Mouse (Mus musculus) stomach, embryonic 16.5 days (tissue): Measurements from ENCODE around the gene Depp1. TPM values are rescaled to one million over a fixed set of nuclear protein-coding genes. Genes with fewer than 3 reads are reported as not detected.
"Not testable (repeated sequence)": the region's sequence is repeated elsewhere in the genome, so short reads cannot be mapped to it uniquely, and the experiment has no call there.

ENCODE experiments used
- ATAC-seq: fragments of 200-750 bp; cut with Nextera tagmentation; 2 replicates; pipeline ENCODE4 v1.8.0; 2017; ENCODE audit warnings: moderate number of reproducible peaks, moderate TSS enrichment; ENCODE audit not compliant: insufficient read depth, low FRiP score
- H3K27ac ChIP-seq: fragments of 300-500 bp; sonication (generic); 2 replicates; pipeline ENCODE4 v1.5.1; 2014; ENCODE audit warnings: low read length
- H3K27me3 ChIP-seq: fragments of 300-500 bp; sonication (generic); 2 replicates; pipeline ENCODE4 v1.6.1; 2014; ENCODE audit warnings: low read length, control low read depth, mixed read lengths; ENCODE audit not compliant: control insufficient read depth, insufficient read depth
- H3K36me3 ChIP-seq: fragments of 300-500 bp; sonication (generic); 2 replicates; pipeline ENCODE4 v1.6.1; 2014; ENCODE audit warnings: low read length; ENCODE audit not compliant: control insufficient read depth, insufficient read depth
- H3K4me1 ChIP-seq: fragments of 300-500 bp; sonication (generic); 2 replicates; pipeline ENCODE4 v1.6.1; 2014; ENCODE audit warnings: low read length, control low read depth, mixed read lengths; ENCODE audit not compliant: control insufficient read depth, insufficient read depth
- H3K4me2 ChIP-seq: fragments of 300-500 bp; sonication (generic); 2 replicates; pipeline ENCODE4 v1.6.1; 2014; ENCODE audit warnings: low read depth, low read length, mixed read lengths
- H3K4me3 ChIP-seq: fragments of 300-500 bp; sonication (generic); replicated peaks from 2 replicates; pipeline ENCODE4 v1.5.1; 2014; ENCODE audit warnings: mild to moderate bottlenecking, low read length
- H3K9ac ChIP-seq: fragments of 300-500 bp; sonication (generic); 2 replicates; pipeline ENCODE4 v1.6.1; 2014; ENCODE audit warnings: low read length
- H3K9me3 ChIP-seq: fragments of 300-500 bp; sonication (generic); replicated peaks from 2 replicates; pipeline ENCODE4 v1.6.1; 2016; ENCODE audit warnings: low read length, control low read depth; ENCODE audit not compliant: control insufficient read depth
- WGBS: fragments of 180-500 bp; shearing (Covaris S2); extraction: QIAGEN DNeasy Blood & Tissue Kit; methylation state at CpG from one replicate; pipeline ENCODE4 v1.1.7; 2014; 5-methylcytosine and 5-hydroxymethylcytosine counted together
- polyA plus RNA-seq: library from polyadenylated mRNA; unstranded; fragments of >200 nt; fragmentation: Nextera tagmentation; extraction: Ambion mirVana; gene quantifications from 2 replicates; pipeline ENCODE4 v1.2.1, GENCODE M21; 2015

Gene Depp1
- 30.6 and 40.4 TPM in 2 replicates for polyA plus RNA-seq

DNA sequence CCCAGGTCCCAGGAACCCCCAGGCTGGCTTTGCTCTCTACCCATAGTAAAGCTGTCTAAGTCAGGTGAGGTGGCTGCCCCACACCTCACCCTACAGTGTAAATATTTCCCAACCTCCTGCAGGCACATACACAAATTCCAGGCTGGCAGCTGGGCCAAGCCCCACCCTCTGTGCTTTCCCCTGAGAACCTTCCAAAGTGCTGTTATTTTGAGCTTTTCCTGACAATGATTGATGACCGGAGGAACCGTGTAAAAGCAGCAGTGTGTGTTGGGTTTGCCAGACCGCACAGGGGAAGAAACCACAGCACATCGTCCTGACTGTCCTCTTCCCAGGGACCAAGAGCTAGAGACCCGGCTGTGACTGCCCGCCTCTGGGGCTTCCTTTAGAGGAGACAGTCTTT lies at the start of gene Depp1:
Depp1 (plus strand) TSS at position 204 of the 400 bp plus-strand sequence.
- Histone ChIP-seq H3K9me3 (no peaks in the 10 kb centered on the region), H3K4me1 (peaks cover 14% of the 10 kb centered on the region), H3K27ac (peak within 1 kb of the TSS; percentile 83), H3K36me3 (no peaks in the 10 kb centered on the region), H3K4me3 (peak within 1 kb of the TSS; percentile 37), H3K27me3 (no peaks in the 10 kb centered on the region), H3K9ac (peak within 1 kb of the TSS; percentile 65), H3K4me2 (peak within 1 kb of the TSS; percentile 45)
- 7% methylated on average over 6 of the region's 6 CpGs for WGBS
- peak; percentile 90 for ATAC-seq

DNA sequence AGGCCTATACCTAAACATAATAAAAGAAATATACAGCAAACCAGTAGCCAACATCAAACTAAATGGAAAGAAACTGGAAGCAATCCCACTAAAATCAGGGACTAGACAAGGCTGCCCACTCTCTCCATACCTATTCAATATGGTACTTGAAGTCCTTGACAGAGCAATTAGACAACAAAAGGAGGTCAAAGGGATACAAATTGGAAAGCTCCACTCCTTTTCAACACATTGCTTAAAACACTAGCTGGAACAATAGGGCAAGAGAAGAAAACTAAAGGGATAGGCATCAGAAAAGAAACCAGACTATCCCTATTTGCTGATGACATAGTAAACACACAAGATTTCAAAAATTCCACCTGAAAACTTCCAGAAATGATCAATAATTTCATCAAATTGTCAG lies 49.4 kb upstream of the Depp1 start:
- not testable (repeated sequence) for H3K4me2 ChIP-seq, H3K9me3 ChIP-seq, H3K36me3 ChIP-seq, H3K4me3 ChIP-seq, H3K9ac ChIP-seq, H3K27ac ChIP-seq, H3K27me3 ChIP-seq, H3K4me1 ChIP-seq, ATAC-seq

DNA sequence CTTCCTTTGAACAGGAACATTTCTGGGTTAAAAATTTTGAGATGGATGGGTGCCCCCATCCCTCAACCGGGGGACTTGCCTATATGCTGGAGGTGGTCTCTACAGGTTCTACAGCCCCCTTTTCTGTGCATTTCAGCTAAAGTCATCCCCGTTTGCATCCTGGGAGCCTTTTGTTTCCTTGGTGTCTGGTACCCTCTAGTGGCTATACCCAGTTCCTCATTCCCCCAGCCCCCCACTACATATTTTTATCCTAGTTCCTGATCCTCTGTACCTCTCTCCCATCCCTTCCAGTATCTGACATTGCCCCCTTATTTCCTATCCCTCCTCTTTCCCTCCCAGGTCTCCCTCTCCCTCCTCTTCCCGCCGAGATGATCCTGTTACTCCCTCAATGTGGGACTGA lies 43.2 kb upstream of the Depp1 start:
- ATAC-seq: no peak
- Histone ChIP-seq H3K36me3 (no peaks in the 10 kb centered on the region), H3K9me3 (no peaks in the 10 kb centered on the region), H3K4me3 (no peak overlapping the region), H3K4me2 (no peak overlapping the region), H3K4me1 (no peaks in the 10 kb centered on the region), H3K27ac (no peak overlapping the region), H3K9ac (no peak overlapping the region), H3K27me3 (no peaks in the 10 kb centered on the region)
- 47% methylated on average over 4 of the region's 4 CpGs for WGBS

DNA sequence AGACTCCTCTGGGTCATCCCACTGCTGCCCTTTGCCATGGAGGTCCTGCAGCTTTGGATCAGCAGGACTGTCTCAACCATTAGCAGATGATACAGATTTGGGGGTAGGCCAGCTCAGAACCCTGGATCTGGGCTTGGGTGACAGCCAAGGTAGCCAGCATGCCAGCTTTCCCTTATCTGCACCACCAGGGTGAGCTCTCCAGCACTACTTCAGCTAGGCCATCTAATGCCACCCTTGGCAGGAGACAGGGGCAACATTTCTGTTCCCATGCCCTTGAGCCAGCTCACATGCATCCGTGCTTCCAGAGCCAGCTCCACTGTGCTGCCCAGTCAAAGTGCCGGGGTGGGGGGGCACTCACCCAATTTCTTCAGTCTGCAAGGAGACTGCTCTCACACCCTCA lies 34.7 kb upstream of the Depp1 start:
- 88% methylated on average over 2 of the region's 2 CpGs for WGBS
- no peaks in the 10 kb centered on the region for H3K9me3 ChIP-seq
- no peak overlapping the region for H3K4me3 ChIP-seq
- no peak overlapping the region for H3K4me2 ChIP-seq
- no peak overlapping the region for H3K9ac ChIP-seq
- no peaks in the 10 kb centered on the region for H3K4me1 ChIP-seq
- no peak for ATAC-seq
- no peaks in the 10 kb centered on the region for H3K27me3 ChIP-seq
- H3K36me3 ChIP-seq: no peaks in the 10 kb centered on the region
- H3K27ac ChIP-seq: no peak overlapping the region

DNA sequence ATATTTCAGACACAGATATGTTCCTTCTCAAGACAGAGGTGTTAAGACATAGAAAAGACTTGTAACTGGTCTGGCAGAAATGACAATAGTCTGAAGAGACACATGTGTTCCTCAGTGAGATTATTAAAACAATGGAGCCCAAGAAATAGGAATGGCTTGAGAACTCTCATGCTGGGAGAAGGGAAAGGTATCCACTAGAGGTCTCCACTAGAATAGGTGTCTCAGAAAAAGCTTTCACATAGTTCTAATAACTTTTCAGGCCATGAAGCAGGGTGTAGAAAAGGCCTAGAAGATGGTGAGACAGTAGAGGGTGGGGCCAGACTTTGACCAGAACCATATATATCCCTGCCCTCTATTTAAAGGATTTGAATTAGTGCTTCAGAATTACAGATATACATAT lies 32.3 kb upstream of the Depp1 start:
- H3K27me3 ChIP-seq: no peaks in the 10 kb centered on the region
- no peaks in the 10 kb centered on the region for H3K36me3 ChIP-seq
- no peaks in the 10 kb centered on the region for H3K9me3 ChIP-seq
- H3K4me2 ChIP-seq: no peak overlapping the region
- ATAC-seq: no peak
- no peak overlapping the region for H3K9ac ChIP-seq
- no peak overlapping the region for H3K4me3 ChIP-seq
- H3K27ac ChIP-seq: no peak overlapping the region
- no peaks in the 10 kb centered on the region for H3K4me1 ChIP-seq

DNA sequence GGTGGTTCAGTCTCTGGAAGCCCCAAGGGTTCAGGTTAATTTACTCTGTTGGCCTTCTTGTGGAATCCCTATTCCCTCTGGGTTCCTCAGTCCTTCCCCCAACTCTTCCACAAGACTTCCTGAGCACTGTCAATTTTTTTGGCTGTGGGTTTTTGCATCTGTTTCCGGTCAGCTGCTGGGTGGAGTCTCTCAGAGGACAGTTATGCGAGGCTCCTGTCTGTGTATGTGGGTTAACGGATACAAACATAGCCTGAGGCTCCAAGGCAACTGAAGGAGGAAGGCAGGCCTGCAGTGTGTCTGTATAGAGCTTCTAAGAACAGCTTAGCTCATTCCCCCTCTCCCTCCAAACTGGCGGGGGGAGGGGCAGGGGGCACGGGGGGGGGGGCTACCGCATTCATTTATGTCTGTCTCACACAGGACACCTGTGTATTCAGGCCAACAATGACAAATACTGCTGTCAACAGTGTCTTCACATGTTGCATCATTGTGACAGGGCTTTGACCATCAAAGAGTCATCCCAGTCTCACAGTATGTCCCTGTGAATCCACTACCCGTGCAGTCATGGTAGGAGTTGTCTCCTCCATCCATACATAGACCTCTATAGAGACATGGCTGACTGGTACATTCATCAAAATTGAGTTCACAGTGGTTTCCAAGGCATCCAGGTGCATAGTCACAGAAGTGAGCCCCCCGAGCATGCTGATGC lies 28.9 kb upstream of the Depp1 start:
- Histone ChIP-seq H3K9me3 (no peaks in the 10 kb centered on the region), H3K9ac (no peak overlapping the region), H3K4me2 (no peak overlapping the region), H3K4me3 (no peak overlapping the region), H3K27ac (no peak overlapping the region), H3K36me3 (0 out of 2 replicates have a peak, but pooled peaks cover under 1% of the 10 kb centered on the region), H3K4me1 (no peaks in the 10 kb centered on the region), H3K27me3 (no peaks in the 10 kb centered on the region)
- WGBS: 47% methylated on average over 8 of the region's 8 CpGs
- no peak for ATAC-seq

DNA sequence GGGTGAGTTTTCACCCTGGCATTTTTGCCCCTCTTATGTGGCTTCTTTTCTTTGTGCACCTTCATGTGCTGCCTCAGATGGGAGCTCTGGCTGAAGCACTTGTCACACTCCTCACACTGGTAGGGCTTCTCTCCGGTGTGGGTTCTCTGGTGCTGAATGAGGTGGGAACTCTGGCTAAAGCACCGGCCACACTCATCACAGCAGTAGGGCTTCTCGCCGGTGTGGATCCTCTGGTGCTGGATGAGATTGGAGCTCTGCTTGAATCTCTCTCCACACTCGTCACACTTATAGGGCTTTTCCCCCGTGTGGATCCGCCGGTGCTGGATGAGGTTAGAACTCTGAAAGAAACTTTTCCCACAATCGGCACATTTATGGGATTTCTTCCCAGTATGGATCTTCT lies 24.0 kb upstream of the Depp1 start:
- H3K4me2 ChIP-seq, H3K9me3 ChIP-seq, H3K4me1 ChIP-seq, H3K9ac ChIP-seq, H3K27ac ChIP-seq, ATAC-seq, H3K36me3 ChIP-seq, H3K27me3 ChIP-seq, H3K4me3 ChIP-seq: not testable (repeated sequence)
- 95% methylated on average over 9 of the region's 9 CpGs for WGBS

DNA sequence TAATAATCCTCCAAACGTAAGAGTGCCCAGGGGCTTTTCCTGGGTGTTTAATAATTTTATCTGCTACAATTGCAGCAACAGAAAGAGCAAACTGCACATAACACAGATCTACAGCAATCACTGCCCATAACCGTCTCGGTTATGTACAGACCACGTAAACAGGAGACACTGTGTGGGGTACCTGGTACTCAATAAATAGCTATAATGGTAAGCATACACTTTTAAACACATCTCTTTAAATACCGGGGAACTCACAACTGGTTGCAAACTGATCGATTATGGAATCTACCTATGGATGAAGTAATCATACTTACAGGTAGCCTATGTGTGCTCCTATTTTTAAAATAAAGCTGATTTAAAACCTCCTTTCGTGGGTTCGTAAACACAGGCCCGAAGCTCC lies 22.3 kb upstream of the Depp1 start:
- peak overlapping the region; percentile 79 for H3K27ac ChIP-seq
- no peaks in the 10 kb centered on the region for H3K9me3 ChIP-seq
- H3K36me3 ChIP-seq: peaks cover 5% of the 10 kb centered on the region; the same call in 1 of the 2 replicates
- H3K4me1 ChIP-seq: peaks cover 6% of the 10 kb centered on the region; the same call in 1 of the 2 replicates
- 10% methylated on average over 9 of the region's 9 CpGs for WGBS
- peak overlapping the region; percentile 97 for H3K9ac ChIP-seq
- H3K4me2 ChIP-seq: peak overlapping the region; percentile 56
- H3K27me3 ChIP-seq: no peaks in the 10 kb centered on the region
- ATAC-seq: no peak
- H3K4me3 ChIP-seq: peak overlapping the region; percentile 75

DNA sequence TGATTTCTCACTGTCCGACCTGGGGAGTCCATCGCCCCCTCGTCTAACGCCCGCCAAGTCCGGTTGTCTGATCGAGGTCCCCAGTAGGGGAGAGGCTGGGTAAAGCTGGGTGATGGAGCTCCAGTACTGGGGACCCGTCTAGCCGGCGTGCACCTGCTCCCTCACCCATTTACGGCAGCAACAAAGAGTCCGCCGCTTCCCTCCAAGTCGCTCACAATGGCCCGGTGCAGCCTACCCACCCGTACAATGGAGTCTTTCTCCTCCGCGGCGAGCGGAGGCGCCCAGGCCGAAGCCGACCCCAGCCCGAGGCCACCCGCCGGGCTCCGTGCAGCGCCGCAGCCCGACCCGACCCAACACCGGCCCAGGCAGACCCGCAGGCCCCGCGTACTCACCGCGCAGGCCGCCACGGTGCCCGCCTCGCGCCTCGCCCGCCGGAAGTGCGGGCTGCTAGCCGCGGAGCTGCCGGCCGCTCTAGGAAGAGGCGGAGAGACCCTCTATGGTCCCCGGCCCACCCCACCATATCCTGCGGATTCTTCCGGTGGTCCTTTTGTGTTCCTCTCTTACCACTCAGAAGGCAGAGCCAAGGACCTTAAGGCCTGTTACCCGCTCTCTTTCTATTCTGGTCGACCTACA lies 21.8 kb upstream of the Depp1 start, which contains the start of gene Zfp422:
Zfp422 (minus strand) TSS at position 461 of the 633 bp plus-strand sequence.
- peak within 1 kb of the TSS; percentile 75 for H3K4me3 ChIP-seq
- peak within 1 kb of the TSS; percentile 56 for H3K4me2 ChIP-seq
- peak; percentile 88 for ATAC-seq

More for the DNA sequence above, 21.8 kb upstream of the Depp1 start, which contains the start of gene Zfp422:
- WGBS: under 1% methylated on average over 56 of the region's 56 CpGs
- Histone ChIP-seq H3K27ac (peak within 1 kb of the TSS; percentile 79), H3K4me1 (peaks cover 6% of the 10 kb centered on the region; the same call in 1 of the 2 replicates), H3K27me3 (no peaks in the 10 kb centered on the region), H3K9me3 (no peaks in the 10 kb centered on the region), H3K9ac (peak within 1 kb of the TSS; percentile 97), H3K36me3 (peaks cover 5% of the 10 kb centered on the region; the same call in 1 of the 2 replicates)
